Mouse (Mus musculus) lung, adult 2 months (tissue): Measurements from ENCODE around the gene Dnal4.

Experiments used
- CTCF ChIP-seq: fragments of 200-500 bp; IDR thresholded peaks from 2 replicates; pipeline ENCODE4 v1.5.1; 2011; ENCODE audit warnings: mild to moderate bottlenecking, low read length, control low read depth; ENCODE audit not compliant: insufficient read depth
- POLR2A ChIP-seq: fragments of 200-500 bp; IDR thresholded peaks from 2 replicates; pipeline ENCODE4 v1.6.1; 2011; ENCODE audit warnings: low read depth, mild to moderate bottlenecking, control low read depth, low read length, borderline replicate concordance; ENCODE audit errors: extremely low read depth

GRCm38 (mm10) chr15:79720796-79721195 lies 56.9 kb downstream of the Dnal4 start:
- TF ChIP-seq CTCF (no peak), POLR2A (no peak)
